ENCODE assay signal across 8 mouse cellular contexts in genomic region chr9:61435191-61435989, GRCm38 (mm10).
DNase-seq lines count a peak whose midpoint lies in the region; ATAC-seq and TF ChIP-seq lines count a peak whose summit lies in the region.

No protein-coding gene starts in this region.

- no peak overlapping the region for H3K4me3 ChIP-seq in midbrain, embryonic 12.5 days
- no peak overlapping the region for H3K4me3 ChIP-seq in midbrain, embryonic 13.5 days (replicated peaks)
- no peak overlapping the region for H3K4me3 ChIP-seq in gastrocnemius, adult 2 months

- DNase-seq in brain, adult 2 months (ENCODE audit: low read depth, low spot score): peak; percentile 81
- peak; percentile 77 for DNase-seq in gastrocnemius, adult 2 months
- DNase-seq in liver: peak; percentile 43
- peak; percentile 55 for DNase-seq in retina, embryonic 14.5 days (ENCODE audit: low spot score)
- no peak for DNase-seq in frontal cortex, postnatal 14 days (ENCODE audit: low spot score in 2 of 2)
- DNase-seq in cerebellum, adult 11 months: no peak

- H3K27ac ChIP-seq in midbrain, embryonic 12.5 days (replicated peaks): peak overlapping the region; percentile 22; the same call in 1 of the 2 replicates
- H3K27ac ChIP-seq in midbrain, embryonic 13.5 days: no peak overlapping the region
- 0 out of 2 replicates have a peak overlapping the region, but pooled peaks have one; percentile 20 for H3K27ac ChIP-seq in gastrocnemius, adult 2 months

- H3K36me3 ChIP-seq in midbrain, embryonic 12.5 days: no peaks in the 10 kb centered on the region
- no peaks in the 10 kb centered on the region for H3K36me3 ChIP-seq in midbrain, embryonic 13.5 days

- no peak overlapping the region for H3K4me2 ChIP-seq in midbrain, embryonic 12.5 days (replicated peaks)
- no peak overlapping the region for H3K4me2 ChIP-seq in midbrain, embryonic 13.5 days (replicated peaks)

- peaks cover 22% of the 10 kb centered on the region for H3K4me1 ChIP-seq in midbrain, embryonic 12.5 days
- H3K4me1 ChIP-seq in midbrain, embryonic 13.5 days (replicated peaks): peaks cover 23% of the 10 kb centered on the region

- 28% methylated on average over 8 of the region's 8 CpGs for WGBS in midbrain, embryonic 12.5 days
- WGBS in midbrain, embryonic 13.5 days: 32% methylated on average over 8 of the region's 8 CpGs

- peak; percentile 41; the same call in 1 of the 2 replicates for ATAC-seq in midbrain, embryonic 12.5 days (ENCODE audit: low FRiP score, low read depth)
- ATAC-seq in midbrain, embryonic 13.5 days: no peak

- H3K27me3 ChIP-seq in midbrain, embryonic 12.5 days: peaks cover 20% of the 10 kb centered on the region
- peaks cover 52% of the 10 kb centered on the region for H3K27me3 ChIP-seq in midbrain, embryonic 13.5 days

- H3K9ac ChIP-seq in midbrain, embryonic 12.5 days (replicated peaks): no peak overlapping the region
- no peak overlapping the region for H3K9ac ChIP-seq in midbrain, embryonic 13.5 days (replicated peaks)

- TF ChIP-seq CTCF in gastrocnemius, adult 2 months (IDR thresholded peaks at IDR 0.05): no peak

- intact Hi-C loops in gastrocnemius, adult 2 months (cut with DNase I): loop anchor here (5.0 kb wide), 1 partner anchor 63 kb away; the partner anchor contains the start of gene Tle3

- H3K9me3 ChIP-seq in midbrain, embryonic 12.5 days: no peaks in the 10 kb centered on the region
- H3K9me3 ChIP-seq in midbrain, embryonic 13.5 days: no peaks in the 10 kb centered on the region

Comparison
In these comparisons a context has a peak if more than half of its experiments do, and no peak if none do; other contexts are left out.
1. DNase-seq: peak in brain, adult 2 months (single experiment), gastrocnemius, adult 2 months (single experiment), liver (single experiment) and retina, embryonic 14.5 days (single experiment); none in frontal cortex, postnatal 14 days (0 of 2) and cerebellum, adult 11 months (single experiment).